Mouse (Mus musculus) telencephalon, adult 2 months (tissue): Measurements from ENCODE around the gene Olfr643.
"Not testable (repeated sequence)": the region's sequence is repeated elsewhere in the genome, so short reads cannot be mapped to it uniquely, and the experiment has no call there.

Experiments used
- DNase-seq: peaks from one replicate; pipeline ENCODE4 v3.0.0-alpha.2; 2011; ENCODE audit warnings: low read depth, low spot score

Gene Olfr643

GRCm38 (mm10) chr7:104018953-104019352 lies 118.3 kb downstream of the Olfr643 start:
- DNase-seq = no peak

DNA sequence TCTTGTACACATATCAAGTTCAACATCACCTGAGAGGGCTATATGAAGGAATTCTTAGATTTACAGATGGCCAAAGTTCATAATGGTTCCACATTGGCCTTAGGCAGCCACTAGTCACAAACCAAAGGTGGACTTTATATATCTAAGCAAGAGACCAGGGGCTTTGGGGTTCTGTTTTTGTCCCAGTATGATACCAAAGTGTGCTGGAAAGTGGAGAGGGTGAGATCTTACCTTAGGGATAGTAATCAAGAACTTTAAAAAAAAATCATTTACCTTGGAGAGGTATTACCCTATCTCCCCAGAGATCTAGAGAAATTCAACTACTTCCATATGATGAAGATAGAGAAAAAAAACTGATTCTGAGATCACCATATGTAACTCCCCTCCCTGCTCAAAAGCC lies 120.0 kb downstream of the Olfr643 start, which contains the start of gene Olfr639:
TSS of gene Olfr639 (minus strand) at position 101 of the 400 bp plus-strand sequence.
- DNase-seq = no peak

- no peak for DNase-seq
Measured at GRCm38 (mm10) chr7:103999124-103999523, 138.1 kb downstream of the Olfr643 start.

- no peak for DNase-seq
Measured at GRCm38 (mm10) chr7:103998446-103998845, 138.8 kb downstream of the Olfr643 start, which contains the start of gene Olfr638. Olfr638 (plus strand) TSS chr7:103998746.

DNA sequence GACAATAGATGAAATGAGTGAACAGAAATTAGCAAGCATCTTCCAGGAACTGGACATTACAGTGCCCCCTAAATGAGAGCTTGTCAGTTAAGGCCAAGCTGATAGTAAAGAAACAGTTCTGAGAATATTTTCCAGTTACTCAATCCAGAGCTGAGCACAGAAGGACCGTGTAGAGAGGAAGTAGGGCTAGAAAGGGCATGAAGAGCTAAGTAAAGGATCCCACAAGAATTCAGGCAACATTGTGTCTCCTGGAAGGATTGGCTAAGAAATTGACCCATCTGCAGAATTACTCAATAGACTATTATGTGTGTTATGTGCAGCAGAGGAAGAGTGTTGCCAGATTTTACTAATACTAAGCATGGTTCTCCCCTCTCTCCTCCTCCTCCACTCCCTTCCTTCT lies 165.4 kb downstream of the Olfr643 start:
- DNase-seq = no peak

DNA sequence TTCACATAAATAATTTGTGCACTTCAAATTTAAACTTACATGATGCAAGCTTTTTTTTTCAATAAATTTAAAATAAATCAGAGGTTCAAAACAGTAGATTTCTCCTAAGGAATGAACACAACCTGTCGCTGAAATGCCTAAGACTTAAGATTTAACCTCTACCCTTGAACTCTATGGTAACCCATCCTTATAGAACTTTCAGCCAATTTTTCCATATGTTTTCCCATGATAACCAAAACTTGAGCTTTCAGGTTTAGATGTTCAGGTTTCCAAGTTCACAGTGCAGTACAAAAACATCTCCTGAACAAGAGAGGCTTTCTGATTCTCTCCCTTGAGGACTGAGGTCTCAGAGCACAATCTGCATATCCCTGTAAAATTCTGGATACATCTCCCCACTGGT lies 166.4 kb downstream of the Olfr643 start, which contains the start of gene Olfr635:
TSS of gene Olfr635 (plus strand) at position 301 of the 400 bp plus-strand sequence.
- DNase-seq = no peak

- not testable (repeated sequence) for DNase-seq
Measured at GRCm38 (mm10) chr7:103966873-103967272, 170.3 kb downstream of the Olfr643 start.
